Mouse (Mus musculus) kidney, postnatal 36 days (tissue): Measurements from ENCODE around the gene Tectb.

ENCODE experiments used
- DNase-seq, 2 experiments: peaks; one replicate each; pipeline ENCODE4 v3.0.0; 2021 to 2022; ENCODE audit warnings: mixed read lengths in 2 of 2

Gene Tectb

GRCm38 (mm10) chr19:55211698-55212097 is 31.2 kb downstream of the Tectb start:
- DNase-seq: no peak

- DNase-seq: no peak
Measured at GRCm38 (mm10) chr19:55213617-55214340, 33.2 kb downstream of the Tectb start.

GRCm38 (mm10) chr19:55216876-55217275 is 36.3 kb downstream of the Tectb start:
- DNase-seq: no peak

GRCm38 (mm10) chr19:55217365-55217764 is 36.8 kb downstream of the Tectb start:
- DNase-seq: peak in 1 of 2 experiments; percentile 24

GRCm38 (mm10) chr19:55218192-55218739 is 37.7 kb downstream of the Tectb start:
- peak; percentile 79 to 92 for DNase-seq

- DNase-seq: no peak
Measured at GRCm38 (mm10) chr19:55218741-55219221, 38.2 kb downstream of the Tectb start.

- peak; percentile 40 to 50 for DNase-seq
Measured at GRCm38 (mm10) chr19:55219359-55219758, 38.8 kb downstream of the Tectb start.

GRCm38 (mm10) chr19:55221208-55221607 is 40.7 kb downstream of the Tectb start:
- DNase-seq: no peak

- no peak for DNase-seq
Measured at GRCm38 (mm10) chr19:55222268-55222667, 41.7 kb downstream of the Tectb start.

- DNase-seq: no peak
Measured at GRCm38 (mm10) chr19:55226621-55227020, 46.1 kb downstream of the Tectb start.

- no peak for DNase-seq
Measured at GRCm38 (mm10) chr19:55227135-55227534, 46.6 kb downstream of the Tectb start.

GRCm38 (mm10) chr19:55231081-55231480 is 50.5 kb downstream of the Tectb start:
- DNase-seq: no peak

- DNase-seq: peak; percentile 14 to 18
Measured at GRCm38 (mm10) chr19:55232136-55232535, 51.6 kb downstream of the Tectb start.

- DNase-seq: peak; percentile 55 to 69
Measured at GRCm38 (mm10) chr19:55236026-55236425, 55.5 kb downstream of the Tectb start.

- DNase-seq: no peak
Measured at GRCm38 (mm10) chr19:55236564-55236963, 56.0 kb downstream of the Tectb start.

GRCm38 (mm10) chr19:55239766-55240426 is 59.4 kb downstream of the Tectb start:
- no peak for DNase-seq

- no peak for DNase-seq
Measured at GRCm38 (mm10) chr19:55241186-55241645, 60.7 kb downstream of the Tectb start, which contains the start of gene Gucy2g. TSS of gene Gucy2g (minus strand) at chr19:55241236.

- peak; percentile 76 to 82 for DNase-seq
Measured at GRCm38 (mm10) chr19:55244791-55245231, 64.3 kb downstream of the Tectb start.
